Comparison of ENCODE assay signal across 18 mouse cellular contexts in the genomic region with DNA sequence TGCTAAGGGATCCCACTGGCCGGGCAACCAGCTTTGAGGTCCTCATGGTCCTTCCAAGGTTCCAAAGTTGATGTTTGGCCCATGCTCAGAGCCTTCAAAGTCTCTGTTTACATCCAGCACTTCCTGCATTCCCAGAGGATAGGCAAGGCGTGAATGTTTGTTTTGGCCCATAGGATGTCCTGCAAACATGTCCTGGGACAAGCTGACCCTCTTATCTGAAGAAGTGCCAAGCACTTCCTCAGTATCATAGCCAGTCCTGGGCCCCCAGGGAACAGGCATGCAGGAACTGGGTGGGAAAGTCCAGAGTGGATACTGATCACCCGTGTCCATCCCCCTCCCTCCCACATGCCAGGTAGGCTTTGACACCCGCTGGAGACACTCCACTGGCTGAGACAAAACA. TPM values are rescaled to one million over a fixed set of nuclear protein-coding genes. Genes with fewer than 3 reads are reported as not detected.
DNase-seq lines count a peak whose midpoint lies in the region; ATAC-seq lines count a peak whose summit lies in the region.
"Had no signal": no experiment of that assay in that cellular context is flagged by ENCODE, and none has a peak within 500 bp of the region (broad histone marks: within the 10 kb centered on the region; RNA-seq: fewer than 3 reads in every experiment).

No protein-coding gene starts in this region.

- peaks cover 20% of the 10 kb centered on the region for H3K4me1 ChIP-seq in lung, embryonic 15.5 days

- no peaks in the 10 kb centered on the region for H3K27me3 ChIP-seq in lung, embryonic 15.5 days
- H3K27me3 ChIP-seq: hindbrain, embryonic 13.5 days; liver, embryonic 15.5 days had no signal

- no peaks in the 10 kb centered on the region for H3K36me3 ChIP-seq in lung, embryonic 15.5 days
- H3K36me3 ChIP-seq: hindbrain, embryonic 13.5 days; liver, embryonic 15.5 days had no signal

- H3K4me3 ChIP-seq in lung, embryonic 15.5 days = no peak overlapping the region
- H3K4me3 ChIP-seq: hindbrain, embryonic 13.5 days; layer of hippocampus, adult 2 months; liver, embryonic 15.5 days had no signal

- no peak overlapping the region for H3K4me2 ChIP-seq in lung, embryonic 15.5 days
- H3K4me2 ChIP-seq: hindbrain, embryonic 13.5 days; liver, embryonic 15.5 days; midbrain, embryonic 11.5 days had no signal

- no peak for ATAC-seq in lung, embryonic 15.5 days (ENCODE audit: borderline replicate concordance, extremely low read depth, low FRiP score, low TSS enrichment)
- ATAC-seq in cerebellum, adult (ENCODE audit: insufficient number of reproducible peaks, low FRiP score, low TSS enrichment) = no peak

- peak; percentile 97 for DNase-seq in heart, adult 11 months
- no peak for DNase-seq in heart, postnatal 25 days (ENCODE audit: low spot score)
- peak; percentile 40 for DNase-seq in ovary, adult 18-20 months (ENCODE audit: low spot score)
- no peak for DNase-seq in ovary, postnatal 14 days (ENCODE audit: low spot score)
- DNase-seq in cerebellum, adult 18-20 months = no peak
- DNase-seq in Muller cell, postnatal 12 days (ENCODE audit: inconsistent ontology term) = no peak
- DNase-seq: cerebellum, adult 9-10 months; gastrocnemius, postnatal 25 days; kidney, adult 18-20 months; right cerebral cortex, postnatal 4 days had no signal

- WGBS in lung, embryonic 15.5 days = 53% methylated on average over 4 of the region's 4 CpGs

- 0 out of 2 replicates have a peak overlapping the region, but pooled peaks have one; percentile 50 for H3K27ac ChIP-seq in lung, embryonic 15.5 days
- H3K27ac ChIP-seq: hindbrain, embryonic 13.5 days had no signal

- H3K9me3 ChIP-seq in lung, embryonic 15.5 days = no peaks in the 10 kb centered on the region
- H3K9me3 ChIP-seq: hindbrain, embryonic 13.5 days; liver, embryonic 15.5 days had no signal

- intact Hi-C loops in heart, postnatal 25 days (cut with DNase I) = no loop called here

- no peak overlapping the region for H3K9ac ChIP-seq in lung, embryonic 15.5 days
- H3K9ac ChIP-seq: hindbrain, embryonic 13.5 days; liver, embryonic 15.5 days had no signal

RNA-seq across cellular contexts. Expression of a gene that starts 5.3 kb away (rescaled TPM):
- 1 to 10 TPM; 1.2 to 1.4 TPM for total RNA-seq in heart, postnatal 25 days (2021)
- 0.81 TPM in 1 of 2 replicates, not detected in the other for polyA plus RNA-seq in lung, embryonic 15.5 days (2015; fragmentation: Nextera tagmentation; extraction: Ambion mirVana)
- total RNA-seq: gastrocnemius, postnatal 25 days; layer of hippocampus, adult 2 months; left cerebral cortex, postnatal 10 days had no signal
- polyA plus RNA-seq: brain, embryonic 14.5 days; hindbrain, embryonic 13.5 days; midbrain, embryonic 11.5 days had no signal

RNA-seq across cellular contexts. Expression of a gene that starts 49.0 kb away (rescaled TPM):
- 10 to 100 TPM; 11.2 to 11.7 TPM for total RNA-seq in heart, postnatal 25 days (2021)
- polyA plus RNA-seq in lung, embryonic 15.5 days (2015; fragmentation: Nextera tagmentation; extraction: Ambion mirVana) = 9.0 and 9.3 TPM in 2 replicates

RNA-seq across cellular contexts. Expression of a gene that starts 54.5 kb away (rescaled TPM):
- total RNA-seq in heart, postnatal 25 days (2021) = 10 to 100 TPM; 20.9 to 25.0 TPM
- polyA plus RNA-seq in lung, embryonic 15.5 days (2015; fragmentation: Nextera tagmentation; extraction: Ambion mirVana) = 61.9 and 62.6 TPM in 2 replicates

Comparison
In these comparisons a context has a peak if more than half of its experiments do, and no peak if none do; other contexts are left out.
1. DNase-seq: peak in heart, adult 11 months (single experiment) and ovary, adult 18-20 months (single experiment); none in heart, postnatal 25 days (single experiment), ovary, postnatal 14 days (single experiment), cerebellum, adult 18-20 months (0 of 2) and Muller cell, postnatal 12 days (single experiment).